Mouse (Mus musculus) testis, adult 2 months (tissue): ENCODE measurements around the gene Dapk2.

Experiments used
- CTCF ChIP-seq: fragments of 200-500 bp; IDR thresholded peaks from 2 replicates; pipeline ENCODE4 v1.5.1; 2012; ENCODE audit warnings: low read depth, mild to moderate bottlenecking, inconsistent platforms, low read length, moderate library complexity; ENCODE audit not compliant: control insufficient read depth, insufficient read depth, insufficient replicate concordance
- POLR2A ChIP-seq: fragments of 200-500 bp; IDR thresholded peaks from 2 replicates; pipeline ENCODE4 v1.6.1; 2012; ENCODE audit warnings: low read depth, mild to moderate bottlenecking, inconsistent platforms, low read length, moderate library complexity; ENCODE audit not compliant: control insufficient read depth

DNA sequence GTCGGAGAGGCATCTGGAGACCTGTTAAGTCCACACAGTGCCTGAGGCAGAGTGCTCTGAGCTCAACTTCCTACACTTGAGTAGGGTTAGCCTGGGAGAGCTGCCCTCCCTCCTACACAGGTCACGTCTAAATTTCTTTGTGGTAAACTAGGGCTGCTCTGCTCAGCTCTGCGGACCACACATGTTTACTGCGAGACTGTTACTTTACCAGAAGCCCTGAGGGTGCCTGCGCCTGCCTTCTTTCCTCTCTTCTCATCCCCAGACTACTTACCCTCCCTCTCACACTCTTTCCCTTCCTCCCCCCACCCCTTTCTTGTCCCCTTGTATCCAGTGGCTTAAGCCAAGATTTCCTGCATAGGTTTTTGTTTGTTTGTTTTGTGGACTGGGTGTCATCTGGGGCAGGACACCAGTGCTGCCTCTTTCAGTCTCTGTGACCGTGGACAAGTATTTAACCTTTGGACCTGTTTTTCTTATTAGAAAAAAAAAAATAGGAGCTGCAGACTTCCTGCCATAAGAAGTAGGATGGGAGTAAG is 93.2 kb downstream of the Dapk2 start:
- TF ChIP-seq POLR2A (no peak), CTCF (no peak)
